Mouse (Mus musculus) limb, embryonic 11.5 days (tissue): ENCODE results near the gene Pros1. TPM values are rescaled to one million over a fixed set of nuclear protein-coding genes. Genes with fewer than 3 reads are reported as not detected.

Experiments
- ATAC-seq: fragments of 200-750 bp; cut with Nextera tagmentation; 2 replicates; pipeline ENCODE4 v1.8.0; 2017; ENCODE audit warnings: low read depth; ENCODE audit not compliant: insufficient number of reproducible peaks, low FRiP score, low TSS enrichment
- DNase-seq: peaks from one replicate; pipeline ENCODE4 v3.0.0-alpha.2; 2015; ENCODE audit warnings: low spot score
- H3K27ac ChIP-seq: fragments of 300-500 bp; sonication (generic); replicated peaks from 2 replicates; pipeline ENCODE4 v1.5.1; 2014; ENCODE audit warnings: low read depth, mild to moderate bottlenecking, low read length
- H3K27me3 ChIP-seq: fragments of 300-500 bp; sonication (generic); 2 replicates; pipeline ENCODE4 v1.6.1; 2014; ENCODE audit warnings: mild to moderate bottlenecking, low read length, mixed read lengths; ENCODE audit not compliant: control insufficient read depth, insufficient read depth
- H3K36me3 ChIP-seq: fragments of 300-500 bp; sonication (generic); 2 replicates; pipeline ENCODE4 v1.6.1; 2014; ENCODE audit warnings: mild to moderate bottlenecking, low read length, moderate library complexity, mixed read lengths; ENCODE audit not compliant: control insufficient read depth, insufficient read depth
- H3K4me1 ChIP-seq: fragments of 300-500 bp; sonication (generic); 2 replicates; pipeline ENCODE4 v1.6.1; 2014; ENCODE audit warnings: low read length, mixed read lengths; ENCODE audit not compliant: control insufficient read depth, insufficient read depth
- H3K4me2 ChIP-seq: fragments of 300-500 bp; sonication (generic); 2 replicates; pipeline ENCODE4 v1.6.1; 2014; ENCODE audit warnings: low read depth, mild to moderate bottlenecking, moderate library complexity; ENCODE audit not compliant: severe bottlenecking
- H3K4me3 ChIP-seq: fragments of 300-500 bp; sonication (generic); 2 replicates; pipeline ENCODE4 v1.5.1; 2014; ENCODE audit warnings: low read depth, low read length
- H3K9ac ChIP-seq: fragments of 300-500 bp; sonication (generic); 2 replicates; pipeline ENCODE4 v1.6.1; 2014; ENCODE audit warnings: mild to moderate bottlenecking, low read length
- H3K9me3 ChIP-seq: fragments of 300-500 bp; sonication (generic); 2 replicates; pipeline ENCODE4 v1.6.1; 2016; ENCODE audit warnings: low read length; ENCODE audit not compliant: control insufficient read depth
- WGBS: fragments of 180-500 bp; shearing (Covaris S2); extraction: QIAGEN DNeasy Blood & Tissue Kit; methylation state at CpG from one replicate; pipeline ENCODE4 v1.1.7; 2014; 5-methylcytosine and 5-hydroxymethylcytosine counted together
- polyA plus RNA-seq: library from polyadenylated mRNA; unstranded; fragments of >200 nt; fragmentation: Nextera tagmentation; extraction: Ambion mirVana; gene quantifications from 2 replicates; pipeline ENCODE4 v1.2.1, GENCODE M21; 2014

The Pros1 gene
- polyA plus RNA-seq, 1 experiment from 2014 or later, result 16.6 TPM

DNA sequence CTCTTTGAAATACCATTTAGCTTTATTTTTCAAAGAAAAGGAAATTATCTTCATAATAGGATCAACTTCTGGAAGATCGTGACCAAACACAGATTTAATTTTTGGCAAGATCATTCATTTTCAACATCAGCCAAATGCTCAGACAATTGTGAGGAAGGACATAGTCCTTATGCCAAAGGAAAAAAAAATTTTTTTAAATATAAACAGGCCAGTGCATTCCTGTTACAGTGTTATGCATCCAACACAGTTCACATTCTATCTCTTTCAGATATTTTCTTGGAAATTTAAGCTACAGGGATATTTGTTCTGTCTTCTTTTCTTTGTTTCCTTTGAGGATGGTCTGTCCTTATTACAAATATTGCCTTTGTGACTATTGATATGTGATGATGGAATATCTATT, 57.3 kb downstream of the Pros1 start:
- Histone ChIP-seq H3K9ac (no peak overlapping the region), H3K4me2 (no peak overlapping the region), H3K27ac (no peak overlapping the region), H3K27me3 (no peaks in the 10 kb centered on the region), H3K4me3 (no peak overlapping the region), H3K36me3 (no peaks in the 10 kb centered on the region), H3K9me3 (no peaks in the 10 kb centered on the region), H3K4me1 (no peaks in the 10 kb centered on the region)
- 91% methylated on average over 1 of the region's 1 CpGs for WGBS
- ATAC-seq, result no peak
- no peak for DNase-seq

GRCm38 (mm10) chr16:62912246-62912645, 58.1 kb downstream of the Pros1 start:
- WGBS, result 82% methylated on average over 2 of the region's 2 CpGs
- no peak overlapping the region for H3K27ac ChIP-seq
- H3K4me1 ChIP-seq, result no peaks in the 10 kb centered on the region
- DNase-seq (no peak), ATAC-seq (no peak)
- no peak overlapping the region for H3K4me3 ChIP-seq
- no peaks in the 10 kb centered on the region for H3K27me3 ChIP-seq
- no peaks in the 10 kb centered on the region for H3K9me3 ChIP-seq
- H3K36me3 ChIP-seq, result no peaks in the 10 kb centered on the region
- no peak overlapping the region for H3K9ac ChIP-seq
- H3K4me2 ChIP-seq, result no peak overlapping the region

- no peak overlapping the region for H3K4me3 ChIP-seq
- no peaks in the 10 kb centered on the region for H3K27me3 ChIP-seq
- no peaks in the 10 kb centered on the region for H3K4me1 ChIP-seq
- no peak overlapping the region for H3K9ac ChIP-seq
- no peak overlapping the region for H3K4me2 ChIP-seq
- H3K27ac ChIP-seq, result no peak overlapping the region
- H3K36me3 ChIP-seq, result no peaks in the 10 kb centered on the region
- H3K9me3 ChIP-seq, result no peaks in the 10 kb centered on the region
- no peak for DNase-seq
- WGBS, result 89% methylated on average over 5 of the region's 5 CpGs
- no peak for ATAC-seq
These were observed 61.4 kb downstream of the Pros1 start for GRCm38 (mm10) chr16:62915530-62915929.

GRCm38 (mm10) chr16:62922245-62922644, 68.1 kb downstream of the Pros1 start:
- DNase-seq (peak; percentile 26), ATAC-seq (no peak)
- Histone ChIP-seq H3K27ac (no peak overlapping the region), H3K4me3 (no peak overlapping the region), H3K9me3 (no peaks in the 10 kb centered on the region), H3K4me1 (no peaks in the 10 kb centered on the region), H3K27me3 (no peaks in the 10 kb centered on the region), H3K4me2 (no peak overlapping the region), H3K36me3 (no peaks in the 10 kb centered on the region), H3K9ac (no peak overlapping the region)
- 29% methylated on average over 8 of the region's 8 CpGs for WGBS

DNA sequence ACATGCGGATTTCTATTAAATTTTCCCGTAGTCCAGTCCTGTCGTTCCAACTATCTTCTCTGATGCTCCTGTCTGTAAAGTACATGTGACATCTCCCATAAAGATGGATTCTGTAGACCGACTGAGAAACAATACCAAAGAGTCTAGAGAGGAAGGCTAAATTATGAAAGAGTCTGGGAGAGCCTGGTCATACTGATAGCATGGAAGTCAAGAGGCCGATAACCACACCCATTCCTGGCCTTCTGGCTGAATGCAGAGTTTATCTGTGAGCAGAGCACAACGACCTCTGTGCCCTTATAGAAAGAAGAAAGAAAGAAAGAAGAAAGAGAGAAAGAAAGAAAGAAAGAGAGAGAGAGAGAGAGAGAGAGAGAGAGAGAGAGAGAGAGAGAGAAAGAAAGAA, 77.2 kb downstream of the Pros1 start:
- ATAC-seq (no peak), DNase-seq (no peak)
- Histone ChIP-seq H3K27ac (no peak overlapping the region), H3K4me2 (no peak overlapping the region), H3K9ac (no peak overlapping the region), H3K36me3 (no peaks in the 10 kb centered on the region), H3K27me3 (no peaks in the 10 kb centered on the region), H3K4me1 (no peaks in the 10 kb centered on the region), H3K4me3 (no peak overlapping the region), H3K9me3 (no peaks in the 10 kb centered on the region)
- WGBS, result 86% methylated on average over 6 of the region's 6 CpGs

- no peak for ATAC-seq
- no peaks in the 10 kb centered on the region for H3K27me3 ChIP-seq
- H3K4me1 ChIP-seq, result no peaks in the 10 kb centered on the region
- WGBS, result 81% methylated on average over 11 of the region's 11 CpGs
- no peak overlapping the region for H3K4me2 ChIP-seq
- no peaks in the 10 kb centered on the region for H3K36me3 ChIP-seq
- H3K9ac ChIP-seq, result no peak overlapping the region
- H3K27ac ChIP-seq, result no peak overlapping the region
- H3K9me3 ChIP-seq, result no peaks in the 10 kb centered on the region
- H3K4me3 ChIP-seq, result no peak overlapping the region
- DNase-seq, result no peak
These were observed 82.2 kb downstream of the Pros1 start for GRCm38 (mm10) chr16:62936316-62936715.

- Histone ChIP-seq H3K27ac (no peak overlapping the region), H3K9ac (no peak overlapping the region), H3K4me3 (no peak overlapping the region), H3K9me3 (no peaks in the 10 kb centered on the region), H3K27me3 (no peaks in the 10 kb centered on the region), H3K4me1 (peaks cover 3% of the 10 kb centered on the region; the same call in 1 of the 2 replicates), H3K36me3 (no peaks in the 10 kb centered on the region), H3K4me2 (no peak overlapping the region)
- 25% methylated on average over 16 of the region's 16 CpGs for WGBS
- peak; percentile 86 for DNase-seq
- ATAC-seq, result no peak
These were observed 86.4 kb downstream of the Pros1 start for GRCm38 (mm10) chr16:62940388-62941003.

GRCm38 (mm10) chr16:62941763-62942162, 87.7 kb downstream of the Pros1 start:
- DNase-seq (no peak), ATAC-seq (no peak)
- Histone ChIP-seq H3K9ac (no peak overlapping the region), H3K4me3 (no peak overlapping the region), H3K27ac (no peak overlapping the region), H3K4me1 (peaks cover 3% of the 10 kb centered on the region; the same call in 1 of the 2 replicates), H3K9me3 (no peaks in the 10 kb centered on the region), H3K27me3 (no peaks in the 10 kb centered on the region), H3K36me3 (no peaks in the 10 kb centered on the region), H3K4me2 (no peak overlapping the region)
- 79% methylated on average over 10 of the region's 10 CpGs for WGBS
